Mouse (Mus musculus) layer of hippocampus, postnatal 10 days (tissue): Measurements from ENCODE around the gene AY358078. TPM values are rescaled to one million over a fixed set of nuclear protein-coding genes. Genes with fewer than 3 reads are reported as not detected.
"Not testable (repeated sequence)": the region's sequence is repeated elsewhere in the genome, so short reads cannot be mapped to it uniquely, and the experiment has no call there.

Source experiments
- DNase-seq, 2 experiments: peaks; one replicate each; pipeline ENCODE4 v3.0.0; 2021; ENCODE audit warnings: low spot score in 2 of 2
- long read RNA-seq: library from polyadenylated mRNA; stranded (forward); transcript quantifications from one replicate; pipeline ENCODE4 v2.0.0, GENCODE M21; 2023
- total RNA-seq, 2 experiments: library from RNA; stranded (reverse); gene quantifications; 2 replicates each; pipeline ENCODE4 v1.2.3; 2021

AY358078 gene
- total RNA-seq = not detected
- long read RNA-seq = 0 reads

- no peak for DNase-seq
These were observed at the start of gene AY358078 for GRCm38 (mm10) chr14:51799746-51800145. Gene AY358078, plus strand, starts transcription at chr14:51800046.

GRCm38 (mm10) chr14:51755944-51756343 is 43.9 kb upstream of the AY358078 start:
- no peak for DNase-seq

GRCm38 (mm10) chr14:51771378-51771777 is 28.5 kb upstream of the AY358078 start:
- peak in 1 of 2 experiments; percentile 3 for DNase-seq

DNA sequence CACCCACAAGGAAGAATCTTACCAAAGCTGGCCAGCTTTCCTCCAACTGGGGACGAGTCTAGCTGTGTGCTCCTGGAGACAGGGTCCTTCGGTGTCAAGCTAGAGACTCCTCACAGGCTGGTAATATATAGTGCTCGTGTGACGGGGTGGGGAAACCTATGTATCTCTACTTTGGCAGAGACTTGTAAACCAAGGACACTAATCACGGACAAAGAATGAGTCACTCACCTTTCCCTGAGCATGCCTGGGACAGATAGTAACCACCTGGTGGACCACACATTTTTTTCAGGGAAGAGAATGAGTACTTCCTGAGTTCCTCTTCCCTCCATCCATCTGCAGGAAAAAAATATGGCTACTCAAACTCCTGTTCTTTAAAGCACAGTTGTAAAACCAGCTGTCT is 26.4 kb upstream of the AY358078 start, which contains the start of gene Ang4:
Ang4 (minus strand) TSS at position 101 of the 400 bp plus-strand sequence.
- no peak for DNase-seq

DNA sequence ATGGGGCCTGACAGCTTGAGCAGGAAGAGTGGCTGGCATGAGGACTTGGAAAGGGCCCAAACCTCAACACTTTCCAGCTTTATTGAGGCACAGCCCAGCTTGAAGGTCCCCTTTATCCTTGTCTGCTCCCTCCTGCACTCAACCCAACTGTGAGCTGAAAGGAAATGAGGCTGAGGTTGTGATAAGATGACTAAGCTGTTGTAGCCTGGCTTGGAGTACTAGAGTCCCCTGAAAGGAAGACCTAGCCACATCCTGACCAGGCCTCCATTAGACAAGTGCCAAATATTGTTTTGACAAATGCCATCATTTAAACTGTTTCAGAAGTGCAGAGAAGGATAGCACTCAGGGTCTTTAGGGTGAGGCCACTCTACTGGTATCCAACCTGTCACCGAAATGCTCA is 22.1 kb upstream of the AY358078 start:
- peak in 1 of 2 experiments; percentile 5 for DNase-seq

DNA sequence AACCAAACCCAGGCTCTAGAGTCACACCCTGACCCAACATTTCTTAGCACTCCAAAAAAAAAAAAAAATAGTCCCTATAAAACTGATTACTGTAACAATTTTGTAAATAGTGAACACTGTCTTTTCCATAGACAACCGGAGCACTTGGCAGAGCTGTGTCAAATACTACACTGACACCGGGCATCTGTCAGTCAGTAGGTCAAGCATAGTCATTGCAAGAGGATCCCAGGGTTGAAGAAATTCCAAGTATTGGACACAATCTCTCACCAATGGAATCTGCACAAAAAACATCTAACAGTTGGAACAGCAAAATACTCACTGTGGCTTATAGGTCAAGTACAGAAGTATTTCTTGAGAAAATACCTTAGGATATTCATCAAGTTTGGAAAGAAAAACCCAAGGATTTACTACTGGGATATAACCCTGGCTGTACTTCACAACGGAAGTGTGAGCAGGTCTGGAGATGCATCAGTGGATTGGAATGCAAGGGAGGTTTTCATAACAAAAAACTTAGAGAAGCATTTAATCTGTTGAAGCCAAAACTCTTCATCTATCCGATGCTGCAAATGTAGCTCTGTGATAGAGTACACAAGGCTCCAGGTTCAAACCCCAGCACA is 20.9 kb upstream of the AY358078 start:
- no peak for DNase-seq

DNA sequence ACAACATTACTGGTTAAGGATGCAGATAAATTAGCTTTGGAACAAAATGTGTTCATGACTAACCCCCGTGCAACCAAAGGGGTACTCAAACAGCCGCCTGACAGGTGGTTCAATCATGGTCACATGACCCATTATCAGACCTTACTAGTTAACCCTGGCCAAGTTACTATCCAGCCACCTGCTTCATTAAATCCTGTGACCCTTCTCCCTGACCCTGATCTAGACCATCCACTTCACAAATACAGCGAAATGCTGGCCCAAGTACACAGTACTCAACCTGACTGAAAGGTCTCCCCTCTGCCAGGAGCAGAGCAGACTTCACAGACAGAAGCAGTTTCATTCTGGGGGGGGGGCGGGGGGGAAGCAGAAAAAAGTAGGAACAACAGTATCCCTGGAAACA is 13.5 kb upstream of the AY358078 start:
- DNase-seq = no peak

DNA sequence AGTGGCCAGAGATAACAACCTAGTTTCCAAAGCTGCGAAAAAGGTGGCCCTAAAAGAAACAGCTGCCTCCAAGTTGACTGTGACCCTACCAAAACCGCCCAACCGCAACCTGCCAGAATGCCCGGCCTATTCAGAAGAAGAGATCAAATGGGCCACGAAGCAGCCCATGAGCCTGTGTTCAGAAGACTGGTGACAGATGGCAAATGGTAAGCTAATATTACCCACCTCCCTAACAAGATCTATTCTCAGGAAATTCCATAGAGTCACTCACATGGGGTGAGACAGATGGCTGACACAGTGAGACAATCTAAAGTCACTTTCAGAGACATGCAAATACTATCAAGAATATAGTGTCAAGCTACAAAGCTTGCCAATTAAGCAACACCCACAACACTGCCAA is 12.8 kb upstream of the AY358078 start:
- no peak for DNase-seq

- no peak for DNase-seq
These were observed 10.7 kb upstream of the AY358078 start for GRCm38 (mm10) chr14:51789196-51789595.

- no peak for DNase-seq
These were observed 5.7 kb upstream of the AY358078 start for GRCm38 (mm10) chr14:51794106-51794505.

GRCm38 (mm10) chr14:51826625-51827024 is 26.8 kb downstream of the AY358078 start:
- no peak for DNase-seq

DNA sequence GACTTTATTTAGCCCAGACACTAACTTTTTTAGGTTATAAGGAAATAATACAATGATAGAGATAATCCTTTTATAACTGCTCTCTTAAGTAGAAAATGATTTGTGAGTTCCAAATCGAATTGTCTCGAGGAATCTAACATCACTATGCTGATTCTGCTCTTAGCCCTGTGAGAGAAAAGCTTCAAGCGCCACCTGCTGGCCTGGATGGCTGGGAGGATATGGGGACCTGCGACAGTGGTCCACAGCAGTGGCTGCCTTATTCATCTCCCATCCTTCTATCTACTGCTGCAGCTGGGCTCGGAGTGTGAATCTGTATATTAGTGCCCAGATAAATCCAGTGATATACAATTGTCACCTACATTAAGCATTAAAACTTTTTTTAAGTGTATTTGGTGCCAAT is 28.0 kb downstream of the AY358078 start:
- DNase-seq = peak; percentile 23 to 28

GRCm38 (mm10) chr14:51829188-51829587 is 29.3 kb downstream of the AY358078 start:
- no peak for DNase-seq

DNA sequence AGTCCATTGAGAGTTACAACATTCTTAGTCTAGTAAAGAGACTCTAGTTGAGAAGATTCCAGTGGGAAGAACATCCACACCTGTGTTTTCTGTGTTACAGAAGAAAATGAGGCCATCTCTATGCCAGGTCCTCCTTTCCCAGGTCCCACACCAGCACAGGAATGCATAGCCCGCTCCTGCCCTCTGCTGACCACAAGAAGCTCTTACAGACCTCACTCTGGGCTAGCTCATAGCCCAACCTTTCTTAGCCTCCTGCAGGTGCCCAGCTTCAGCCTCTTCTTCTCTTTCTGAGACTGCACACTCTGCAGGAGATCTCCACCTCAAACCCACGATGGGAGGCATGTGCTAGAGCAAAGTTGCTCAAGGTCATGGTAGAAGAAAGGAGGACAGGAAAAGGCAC is 38.6 kb downstream of the AY358078 start:
- peak in 1 of 2 experiments; percentile 13 for DNase-seq

DNA sequence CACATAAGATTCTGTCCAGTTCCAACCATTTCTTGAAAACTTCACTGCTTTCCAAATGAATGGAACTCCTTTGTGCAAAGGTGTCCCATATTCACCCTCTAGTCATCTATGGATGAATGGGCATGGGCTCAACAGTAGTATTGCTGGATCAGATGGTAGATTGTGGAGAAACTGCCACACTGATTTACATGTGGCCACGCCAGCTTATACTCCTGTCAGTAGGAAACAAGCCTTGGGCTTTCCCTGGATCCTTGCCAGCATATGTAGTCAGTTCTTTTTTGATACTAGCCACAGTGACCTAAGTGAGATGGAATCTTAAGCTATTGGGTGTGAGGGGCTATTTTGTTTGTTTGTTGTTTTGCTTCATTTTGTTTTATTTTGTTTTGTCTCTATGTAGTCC is 42.4 kb downstream of the AY358078 start:
- no peak for DNase-seq

DNA sequence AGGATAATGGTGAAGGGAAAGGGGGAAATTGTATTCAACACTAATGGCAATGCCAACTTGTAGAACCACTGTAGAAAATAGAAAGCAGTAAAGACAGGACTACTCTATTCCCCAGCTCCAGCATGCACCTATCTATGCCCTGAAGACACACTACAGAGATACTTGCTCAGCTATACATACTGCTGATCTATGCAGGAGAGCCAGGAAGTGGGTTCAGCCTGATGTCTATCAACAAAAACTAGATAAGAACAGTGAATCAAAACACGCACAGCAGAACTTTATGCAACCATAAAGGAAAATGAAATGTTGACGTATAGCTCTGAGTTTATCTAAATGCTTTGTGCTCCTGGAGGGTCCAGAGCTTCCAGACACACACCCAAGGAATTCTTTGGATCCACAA is 42.9 kb downstream of the AY358078 start:
- no peak for DNase-seq

DNA sequence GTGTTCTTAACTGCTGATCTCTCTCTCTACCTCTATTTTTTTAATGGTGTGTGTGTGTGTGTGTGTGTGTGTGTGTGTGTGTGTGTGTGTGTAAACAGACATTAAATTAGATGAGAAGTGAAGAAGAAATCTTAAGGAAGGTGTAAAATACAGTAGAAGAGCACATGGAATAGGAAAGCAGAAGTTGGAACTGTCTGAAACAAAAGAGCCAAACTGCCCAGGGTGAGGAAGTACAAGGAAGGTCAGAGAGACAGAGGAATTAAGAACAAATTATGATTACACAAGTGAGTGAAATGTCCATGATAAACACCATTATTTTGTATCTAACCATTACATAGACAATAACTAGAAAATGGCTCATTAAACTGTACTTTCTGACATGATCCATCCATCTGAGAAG is 44.0 kb downstream of the AY358078 start:
- DNase-seq = no peak

- DNase-seq = no peak
These were observed 46.7 kb downstream of the AY358078 start for GRCm38 (mm10) chr14:51846566-51846965.

- peak in 1 of 2 experiments; percentile 6 for DNase-seq
These were observed 51.2 kb downstream of the AY358078 start for GRCm38 (mm10) chr14:51851006-51851405.

- no peak for DNase-seq
These were observed 53.6 kb downstream of the AY358078 start, which contains the start of gene Ear6 for GRCm38 (mm10) chr14:51853399-51853798. Gene Ear6, plus strand, starts transcription at chr14:51853699.

DNA sequence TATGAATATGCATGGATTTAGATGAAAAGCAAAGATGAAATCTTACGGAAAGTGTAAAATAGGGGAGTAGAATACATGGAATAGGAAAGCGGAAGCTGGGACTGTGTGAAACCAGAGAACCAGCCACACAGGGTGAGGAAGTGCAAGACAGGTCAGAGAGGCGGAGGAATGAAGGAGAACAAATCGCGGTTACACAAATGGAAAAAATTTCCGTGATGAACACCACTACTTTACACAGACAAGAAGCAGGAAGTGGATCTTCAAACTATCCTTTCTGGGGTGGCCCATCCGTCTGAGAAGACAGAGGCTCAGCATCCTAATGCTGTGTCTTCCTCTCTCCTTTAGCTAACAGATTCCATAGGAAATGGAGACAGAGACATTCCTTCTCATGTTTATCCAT is 55.4 kb downstream of the AY358078 start:
- not testable (repeated sequence) for DNase-seq

GRCm38 (mm10) chr14:51863603-51864002 is 63.8 kb downstream of the AY358078 start:
- peak in 1 of 2 experiments; percentile 27 for DNase-seq

DNA sequence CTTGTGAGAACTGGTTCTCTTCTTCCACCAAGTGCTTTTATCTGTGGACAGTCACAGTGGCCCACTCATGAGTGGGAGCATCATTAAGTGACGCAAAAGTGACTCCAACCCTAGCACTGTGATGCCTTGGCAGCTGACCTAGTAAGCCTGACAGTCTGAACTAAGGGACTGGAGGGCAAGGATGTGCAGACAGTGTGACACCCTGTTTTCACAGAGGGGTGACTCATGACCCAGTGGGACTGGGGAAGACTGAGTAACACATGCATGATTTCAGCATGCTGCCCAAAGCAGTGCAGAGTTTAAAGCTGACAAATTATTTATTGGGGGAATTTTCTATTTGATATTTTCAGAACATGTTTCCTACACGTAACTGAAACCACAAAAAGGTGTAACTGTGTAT is 70.9 kb downstream of the AY358078 start:
- DNase-seq = no peak
